Mouse (Mus musculus) lung, adult 2 months (tissue): ENCODE measurements around the gene Wdr81.

Experiments used
- CTCF ChIP-seq: fragments of 200-500 bp; IDR thresholded peaks from 2 replicates; pipeline ENCODE4 v1.5.1; 2011; ENCODE audit warnings: mild to moderate bottlenecking, low read length, control low read depth; ENCODE audit not compliant: insufficient read depth
- POLR2A ChIP-seq: fragments of 200-500 bp; IDR thresholded peaks from 2 replicates; pipeline ENCODE4 v1.6.1; 2011; ENCODE audit warnings: low read depth, mild to moderate bottlenecking, control low read depth, low read length, borderline replicate concordance; ENCODE audit errors: extremely low read depth

GRCm38 (mm10) chr11:75452081-75452480 lies 2.4 kb downstream of the Wdr81 start:
- TF ChIP-seq POLR2A (no peak), CTCF (no peak)
